Mouse (Mus musculus): ENCODE measurements at regions not wholly inside any gene's neighbourhood (a gene's known extent, or its start where the extent isn't known, plus 50 kb on each side); places are given as distances from the start of the nearest gene placed in this dataset.
"Not testable (repeated sequence)": the region's sequence is repeated elsewhere in the genome, so short reads cannot be mapped to it uniquely, and the experiment has no call there.

DNA sequence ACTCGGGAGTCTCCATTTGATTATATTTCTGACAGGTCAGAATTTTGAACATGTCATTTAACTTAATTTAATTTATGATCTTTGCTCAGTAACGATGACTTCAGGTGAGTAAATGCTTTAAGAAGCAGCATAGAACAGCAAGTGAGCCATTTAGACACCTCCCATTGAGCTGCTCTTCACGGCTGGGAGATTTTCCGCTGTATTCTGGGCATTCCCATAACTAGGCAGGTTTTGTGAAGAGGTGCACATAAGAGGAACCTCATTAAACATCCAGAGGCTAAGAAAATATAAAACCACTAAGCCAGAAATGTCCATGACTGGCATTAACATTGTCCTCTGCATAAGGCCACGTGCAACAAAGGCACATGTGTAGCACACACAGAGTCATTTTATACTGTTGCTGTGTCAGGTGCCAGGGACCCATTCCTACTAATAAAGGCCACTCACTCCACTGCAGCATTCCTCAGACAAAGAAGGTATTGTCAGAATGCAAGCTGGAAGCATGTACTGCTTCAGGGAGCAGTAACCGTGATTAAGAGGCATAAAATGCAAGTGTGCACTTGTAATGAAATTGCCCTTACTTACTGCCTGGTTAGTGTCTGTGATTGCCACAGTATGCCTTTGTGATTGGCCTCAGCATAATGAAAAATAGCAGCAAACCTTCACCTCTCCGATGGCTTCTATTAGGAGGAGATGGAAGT is 346.5 kb downstream of the Tm4sf1 start:
- Histone ChIP-seq H3K36me3 (ENCODE audit: control insufficient read depth, insufficient read depth, low read length, poor library complexity, severe bottlenecking) (no peaks in the 10 kb centered on the region), H3K9me3 (replicated peaks; ENCODE audit: control insufficient read depth, insufficient read depth, low read length, poor library complexity, severe bottlenecking) (no peaks in the 10 kb centered on the region), H3K4me3 (ENCODE audit: low read depth, low read length) (no peak overlapping the region), H3K4me1 (ENCODE audit: control insufficient read depth, insufficient read depth, low read length) (no peaks in the 10 kb centered on the region), H3K9ac (ENCODE audit: low read depth, poor library complexity, severe bottlenecking) (no peak overlapping the region), H3K27me3 (ENCODE audit: control insufficient read depth, insufficient read depth, low read length, poor library complexity, severe bottlenecking) (no peaks in the 10 kb centered on the region), H3K27ac (ENCODE audit: insufficient read depth, low read length) (no peak overlapping the region)
- TF ChIP-seq CTCF (IDR thresholded peaks at IDR 0.05; ENCODE audit: low read depth, low read length) = no peak
- TF ChIP-seq POLR2A (IDR thresholded peaks at IDR 0.05; ENCODE audit: insufficient read depth, low read length) = no peak
- TF ChIP-seq EP300 (IDR thresholded peaks at IDR 0.05; ENCODE audit: insufficient read depth, low read depth, low read length) = no peak

DNA sequence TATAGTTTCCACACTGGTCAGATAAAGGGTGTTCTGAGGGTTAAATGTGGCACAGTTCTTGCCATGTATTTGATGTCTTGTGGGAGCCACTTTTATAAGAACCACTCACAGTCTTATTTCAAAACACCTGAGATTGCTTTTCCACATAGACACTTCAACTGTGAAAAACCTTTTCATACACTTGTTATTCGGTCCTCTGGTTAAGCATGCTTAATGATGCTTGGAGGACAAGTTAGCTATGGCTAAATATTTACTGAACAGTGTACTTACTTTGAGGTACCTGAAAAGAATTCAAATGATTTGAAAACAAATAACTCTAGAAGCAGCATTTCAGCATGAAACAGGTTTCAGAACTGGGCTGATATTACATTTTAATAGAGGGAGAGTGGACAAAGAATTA is 359.2 kb downstream of the Tm4sf1 start:
- not testable (repeated sequence) for H3K4me1 ChIP-seq (ENCODE audit: control insufficient read depth, insufficient read depth, low read length); H3K4me3 ChIP-seq (ENCODE audit: low read depth, low read length); H3K9me3 ChIP-seq (replicated peaks; ENCODE audit: control insufficient read depth, insufficient read depth, low read length, poor library complexity, severe bottlenecking); H3K9ac ChIP-seq (ENCODE audit: low read depth, poor library complexity, severe bottlenecking); H3K27me3 ChIP-seq (ENCODE audit: control insufficient read depth, insufficient read depth, low read length, poor library complexity, severe bottlenecking); H3K36me3 ChIP-seq (ENCODE audit: control insufficient read depth, insufficient read depth, low read length, poor library complexity, severe bottlenecking); H3K27ac ChIP-seq (ENCODE audit: insufficient read depth, low read length)

DNA sequence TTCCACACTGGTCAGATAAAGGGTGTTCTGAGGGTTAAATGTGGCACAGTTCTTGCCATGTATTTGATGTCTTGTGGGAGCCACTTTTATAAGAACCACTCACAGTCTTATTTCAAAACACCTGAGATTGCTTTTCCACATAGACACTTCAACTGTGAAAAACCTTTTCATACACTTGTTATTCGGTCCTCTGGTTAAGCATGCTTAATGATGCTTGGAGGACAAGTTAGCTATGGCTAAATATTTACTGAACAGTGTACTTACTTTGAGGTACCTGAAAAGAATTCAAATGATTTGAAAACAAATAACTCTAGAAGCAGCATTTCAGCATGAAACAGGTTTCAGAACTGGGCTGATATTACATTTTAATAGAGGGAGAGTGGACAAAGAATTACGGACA is 372.8 kb downstream of the Tm4sf1 start:
- H3K4me1 ChIP-seq (ENCODE audit: control insufficient read depth, insufficient read depth, low read length); H3K9ac ChIP-seq (ENCODE audit: low read depth, poor library complexity, severe bottlenecking); H3K36me3 ChIP-seq (ENCODE audit: control insufficient read depth, insufficient read depth, low read length, poor library complexity, severe bottlenecking); H3K27ac ChIP-seq (ENCODE audit: insufficient read depth, low read length); H3K27me3 ChIP-seq (ENCODE audit: control insufficient read depth, insufficient read depth, low read length, poor library complexity, severe bottlenecking); H3K9me3 ChIP-seq (replicated peaks; ENCODE audit: control insufficient read depth, insufficient read depth, low read length, poor library complexity, severe bottlenecking); H3K4me3 ChIP-seq (ENCODE audit: low read depth, low read length): not testable (repeated sequence)

DNA sequence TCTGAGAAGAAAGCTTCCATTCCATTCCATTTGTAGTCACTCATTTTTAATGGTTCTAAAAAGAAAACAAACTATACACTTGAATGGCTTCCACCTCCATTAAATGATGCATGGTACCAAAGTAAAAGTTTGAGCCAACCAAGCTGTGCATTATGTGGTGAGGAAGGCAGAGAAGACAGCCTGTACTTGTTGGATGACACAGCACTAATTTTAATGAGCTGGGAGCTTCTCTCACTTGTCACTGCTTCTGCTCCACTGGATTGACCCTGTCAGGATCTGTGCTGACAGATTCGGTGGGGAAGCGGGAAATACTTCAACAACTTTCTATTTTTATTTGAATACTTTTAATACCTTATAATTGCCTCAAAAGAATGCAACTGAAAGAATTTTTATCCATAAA is 403.3 kb downstream of the Tm4sf1 start:
- no peak for TF ChIP-seq EP300 (IDR thresholded peaks at IDR 0.05; ENCODE audit: insufficient read depth, low read depth, low read length)
- TF ChIP-seq POLR2A (IDR thresholded peaks at IDR 0.05; ENCODE audit: insufficient read depth, low read length) = no peak
- TF ChIP-seq CTCF (IDR thresholded peaks at IDR 0.05; ENCODE audit: low read depth, low read length) = no peak
- no peak overlapping the region for H3K9ac ChIP-seq (ENCODE audit: low read depth, poor library complexity, severe bottlenecking)
- H3K27me3 ChIP-seq (ENCODE audit: control insufficient read depth, insufficient read depth, low read length, poor library complexity, severe bottlenecking) = no peaks in the 10 kb centered on the region
- no peak overlapping the region for H3K27ac ChIP-seq (ENCODE audit: insufficient read depth, low read length)
- no peaks in the 10 kb centered on the region for H3K36me3 ChIP-seq (ENCODE audit: control insufficient read depth, insufficient read depth, low read length, poor library complexity, severe bottlenecking)
- no peaks in the 10 kb centered on the region for H3K4me1 ChIP-seq (ENCODE audit: control insufficient read depth, insufficient read depth, low read length)
- no peak overlapping the region for H3K4me3 ChIP-seq (ENCODE audit: low read depth, low read length)
- no peaks in the 10 kb centered on the region for H3K9me3 ChIP-seq (replicated peaks; ENCODE audit: control insufficient read depth, insufficient read depth, low read length, poor library complexity, severe bottlenecking)

DNA sequence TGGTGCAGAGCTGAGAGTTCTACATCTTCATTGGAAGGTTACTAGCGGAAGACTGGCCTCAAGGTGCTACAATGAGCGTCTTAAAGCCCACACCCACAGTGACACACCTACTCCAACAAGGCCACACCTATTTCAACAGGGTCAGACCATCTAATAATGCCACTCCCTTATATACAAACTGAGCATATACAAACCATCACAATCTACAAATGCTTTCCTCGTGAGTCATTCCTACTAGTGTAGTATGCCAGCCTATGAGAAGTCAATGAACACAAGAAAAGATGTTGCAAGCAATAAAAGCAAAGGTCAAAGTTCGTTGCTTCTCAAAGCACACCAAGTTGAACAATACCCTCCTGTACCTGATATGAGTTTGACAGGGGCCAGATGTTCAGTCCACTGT is 424.7 kb downstream of the Tm4sf1 start:
- H3K36me3 ChIP-seq (ENCODE audit: control insufficient read depth, insufficient read depth, low read length, poor library complexity, severe bottlenecking) = no peaks in the 10 kb centered on the region
- no peak overlapping the region for H3K9ac ChIP-seq (ENCODE audit: low read depth, poor library complexity, severe bottlenecking)
- TF ChIP-seq CTCF (IDR thresholded peaks at IDR 0.05; ENCODE audit: low read depth, low read length) = no peak
- no peak for TF ChIP-seq POLR2A (IDR thresholded peaks at IDR 0.05; ENCODE audit: insufficient read depth, low read length)
- TF ChIP-seq EP300 (IDR thresholded peaks at IDR 0.05; ENCODE audit: insufficient read depth, low read depth, low read length) = no peak
- H3K4me3 ChIP-seq (ENCODE audit: low read depth, low read length) = no peak overlapping the region
- no peaks in the 10 kb centered on the region for H3K4me1 ChIP-seq (ENCODE audit: control insufficient read depth, insufficient read depth, low read length)
- no peak overlapping the region for H3K27ac ChIP-seq (ENCODE audit: insufficient read depth, low read length)
- no peaks in the 10 kb centered on the region for H3K27me3 ChIP-seq (ENCODE audit: control insufficient read depth, insufficient read depth, low read length, poor library complexity, severe bottlenecking)
- H3K9me3 ChIP-seq (replicated peaks; ENCODE audit: control insufficient read depth, insufficient read depth, low read length, poor library complexity, severe bottlenecking) = no peaks in the 10 kb centered on the region

DNA sequence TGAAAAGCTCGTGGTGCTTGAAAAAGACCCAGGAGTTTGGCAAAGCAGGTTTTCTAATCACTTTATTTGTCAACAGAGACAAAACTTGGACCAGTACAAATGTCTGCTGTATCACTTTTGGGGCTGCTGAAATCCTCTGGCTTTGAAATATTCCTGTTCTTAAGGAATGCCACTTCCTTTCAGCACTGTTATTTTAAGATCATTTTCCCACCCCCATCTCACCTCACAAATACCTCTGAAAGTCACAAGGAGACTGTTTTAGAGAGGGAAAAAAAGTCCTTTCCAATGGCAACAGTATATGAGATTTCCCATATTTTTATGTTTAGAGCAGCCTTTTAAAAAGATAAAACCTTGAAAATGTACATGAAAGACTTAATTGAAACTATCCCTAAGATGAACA is 438.2 kb downstream of the Tm4sf1 start:
- Histone ChIP-seq H3K4me1 (ENCODE audit: control insufficient read depth, insufficient read depth, low read length) (no peaks in the 10 kb centered on the region), H3K27me3 (ENCODE audit: control insufficient read depth, insufficient read depth, low read length, poor library complexity, severe bottlenecking) (no peaks in the 10 kb centered on the region)
- TF ChIP-seq CTCF (IDR thresholded peaks at IDR 0.05; ENCODE audit: low read depth, low read length) (no peak), EP300 (IDR thresholded peaks at IDR 0.05; ENCODE audit: insufficient read depth, low read depth, low read length) (no peak), POLR2A (IDR thresholded peaks at IDR 0.05; ENCODE audit: insufficient read depth, low read length) (no peak)

More for the DNA sequence above, 438.2 kb downstream of the Tm4sf1 start:
- Histone ChIP-seq H3K9me3 (replicated peaks; ENCODE audit: control insufficient read depth, insufficient read depth, low read length, poor library complexity, severe bottlenecking) (no peaks in the 10 kb centered on the region), H3K4me3 (ENCODE audit: low read depth, low read length) (no peak overlapping the region), H3K36me3 (ENCODE audit: control insufficient read depth, insufficient read depth, low read length, poor library complexity, severe bottlenecking) (no peaks in the 10 kb centered on the region), H3K9ac (ENCODE audit: low read depth, poor library complexity, severe bottlenecking) (no peak overlapping the region), H3K27ac (ENCODE audit: insufficient read depth, low read length) (no peak overlapping the region)

All from ES-Bruce4 (cell line).